Mouse (Mus musculus) MEL-GATA-1-ER (cell line): ENCODE data around the gene Mosmo.

Experiments used
- DNase-seq: peaks from one replicate; pipeline ENCODE4 v3.0.0-alpha.2; 2012; ENCODE audit warnings: low read depth; ENCODE audit errors: extremely low read depth

The Mosmo gene

DNA sequence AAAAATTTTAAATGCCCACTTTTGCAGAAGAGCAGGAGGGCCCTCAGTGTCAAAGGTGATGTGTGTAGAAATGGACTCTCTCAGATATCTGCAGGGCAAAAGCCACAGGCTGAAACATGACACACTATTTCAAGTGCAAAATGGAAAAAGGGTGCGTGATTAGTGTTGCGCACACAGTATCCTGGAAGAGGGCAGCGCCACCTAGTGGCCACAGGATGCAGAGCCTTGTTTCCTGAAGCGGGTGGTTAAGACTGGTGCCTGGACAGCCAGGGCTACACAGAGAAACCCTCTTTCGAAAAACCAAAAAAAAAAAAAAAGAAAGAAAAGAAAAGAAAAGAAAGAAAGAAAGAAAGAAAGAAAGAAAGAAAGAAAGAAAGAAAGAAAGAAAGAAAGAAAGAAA, 77.3 kb downstream of the Mosmo start:
- DNase-seq, result peak; percentile 63

DNA sequence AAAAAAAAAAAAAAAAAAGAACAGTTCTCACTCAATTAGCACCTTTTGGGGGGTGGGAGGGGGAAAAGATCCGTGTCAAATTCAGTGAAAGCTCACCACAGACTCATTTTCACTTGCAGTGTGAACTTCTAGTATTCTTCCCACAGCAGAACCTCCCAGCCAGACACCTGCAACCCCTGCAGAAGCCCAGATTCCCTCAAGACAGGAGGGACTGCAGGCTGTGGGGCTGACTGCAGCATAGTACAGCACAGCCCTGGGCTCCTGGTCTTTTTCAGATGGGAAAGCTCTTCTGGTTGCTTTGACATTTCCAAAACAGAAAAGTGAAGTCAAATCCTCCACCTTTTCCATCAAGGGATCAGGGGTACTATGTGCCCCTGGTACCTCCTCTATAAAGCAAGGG, 90.0 kb downstream of the Mosmo start:
- no peak for DNase-seq

DNA sequence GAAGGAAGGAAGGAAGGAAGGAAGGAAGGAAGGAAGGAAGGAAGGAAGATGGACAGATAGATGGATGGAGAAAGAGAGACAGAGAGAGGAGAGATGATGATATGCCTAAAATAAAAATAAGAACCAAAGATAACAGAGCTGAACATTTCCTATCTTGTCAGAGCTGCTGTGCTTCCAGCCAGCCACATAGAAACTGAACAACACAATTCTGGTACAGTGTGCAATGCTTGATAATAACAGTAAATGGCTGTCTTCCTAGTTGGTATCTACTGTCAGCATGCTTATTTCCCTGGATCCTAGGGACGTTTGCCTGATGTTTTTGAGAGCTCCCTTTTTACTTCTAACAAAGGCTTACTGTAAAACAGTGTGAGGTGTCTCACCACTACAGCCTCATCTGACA, 94.0 kb downstream of the Mosmo start:
- DNase-seq, result no peak

DNA sequence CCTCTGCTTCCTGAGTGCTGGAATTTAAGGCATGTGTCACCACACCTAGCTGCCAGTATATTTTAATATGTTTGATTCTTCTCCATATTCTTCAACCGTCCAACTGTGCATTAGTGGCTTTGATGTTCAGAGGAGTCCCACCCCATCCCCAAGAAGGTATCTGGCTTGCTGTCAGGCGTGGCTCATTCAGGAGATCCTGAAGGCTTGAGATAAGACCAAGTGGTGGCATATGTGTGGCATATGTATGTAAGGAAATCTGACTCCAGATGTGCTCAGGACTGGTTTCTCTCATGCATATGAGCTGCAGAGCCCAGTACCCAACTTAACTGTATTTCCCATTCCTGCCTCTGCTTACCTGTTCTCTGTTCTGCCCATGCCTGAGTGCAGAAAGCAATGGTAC, 100.6 kb downstream of the Mosmo start:
- no peak for DNase-seq
